Mouse (Mus musculus): ENCODE results near the gene Pcdh20.

The Pcdh20 gene

DNA sequence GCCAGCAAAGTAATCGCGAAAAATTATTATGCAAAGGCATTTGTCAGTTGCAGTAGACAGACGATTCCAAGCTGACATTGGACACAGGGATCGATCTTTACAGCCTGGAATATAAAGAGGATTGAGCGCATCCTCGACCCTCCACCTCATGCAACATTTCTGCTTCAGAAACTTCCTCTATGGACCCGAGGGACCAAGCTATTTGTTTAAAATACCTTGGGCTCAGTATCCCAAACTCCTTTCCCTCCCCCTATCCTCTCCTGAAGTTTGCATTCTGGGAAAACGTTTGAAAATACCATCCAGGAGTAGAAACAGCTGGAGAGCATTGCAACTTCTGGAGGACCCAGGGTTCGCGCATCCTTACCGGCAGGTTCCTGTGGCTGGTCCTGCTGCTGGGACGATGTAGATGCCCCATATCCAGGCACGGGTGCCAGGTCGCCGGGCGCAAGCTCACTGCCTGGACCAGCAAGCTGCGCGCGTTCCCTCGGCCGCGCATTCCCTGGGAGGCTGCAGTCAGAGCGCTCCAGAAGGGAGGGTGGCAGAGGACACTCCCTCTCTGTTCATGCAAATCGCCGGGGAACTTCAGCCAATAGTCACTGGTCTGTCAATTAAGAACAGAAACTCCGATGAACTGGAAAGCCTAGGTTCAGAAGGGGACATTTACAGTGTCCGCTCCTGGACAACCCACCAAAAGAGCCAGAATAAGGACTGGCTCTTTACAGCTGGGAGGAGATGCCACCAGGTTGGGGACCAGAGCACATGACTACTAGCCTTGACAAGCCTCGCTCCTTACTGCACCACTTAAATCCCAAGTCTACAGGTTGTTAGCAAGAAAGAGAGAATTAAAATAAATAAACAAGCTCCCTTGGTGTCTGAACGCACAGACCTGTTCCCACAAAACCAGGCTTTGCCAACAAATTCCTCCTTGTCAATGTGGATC is at the start of gene Pcdh20:
Pcdh20 (minus strand) TSS at position 902 of the 940 bp plus-strand sequence.
- no peak for DNase-seq (ENCODE audit: low spot score)

DNA sequence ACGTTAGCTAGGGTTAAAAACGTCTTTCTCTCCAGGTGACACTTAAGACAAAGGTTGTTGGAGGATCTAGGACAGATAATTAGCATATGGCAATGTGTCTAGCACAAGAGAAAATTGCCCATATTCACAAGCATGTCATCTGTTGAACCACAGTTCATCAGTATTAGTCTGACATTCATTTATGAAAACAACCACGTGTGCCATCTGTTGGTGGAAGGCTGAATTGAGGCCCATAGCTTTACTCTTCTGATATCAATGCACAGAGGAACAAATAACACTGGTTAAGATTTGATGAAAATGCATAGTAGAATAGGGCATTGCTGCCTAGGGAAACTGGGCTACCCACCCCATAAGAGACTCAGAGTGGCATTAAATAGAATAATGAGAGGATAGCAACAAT is 8.7 kb upstream of the Pcdh20 start:
- no peak for DNase-seq (ENCODE audit: low spot score)

DNA sequence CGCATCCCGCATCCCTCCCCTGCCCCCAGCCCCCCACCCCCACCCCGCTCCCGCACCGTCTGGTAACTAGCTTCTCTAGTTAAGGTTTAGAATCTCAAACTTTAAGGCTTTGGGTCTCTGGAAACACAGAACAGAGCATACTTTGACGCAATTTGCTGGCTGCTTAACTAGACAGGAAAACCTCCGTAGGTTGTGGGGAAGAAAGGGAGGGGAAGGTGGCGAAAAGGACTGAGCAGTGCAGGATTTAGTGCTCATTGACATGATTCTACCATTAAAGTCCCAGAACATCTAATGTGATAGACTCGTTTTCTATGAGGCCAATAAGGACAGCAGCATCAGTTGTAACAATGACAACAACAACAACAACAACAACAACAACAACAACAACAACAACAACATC is 1.2 kb downstream of the Pcdh20 start:
- DNase-seq (ENCODE audit: low spot score): no peak

DNA sequence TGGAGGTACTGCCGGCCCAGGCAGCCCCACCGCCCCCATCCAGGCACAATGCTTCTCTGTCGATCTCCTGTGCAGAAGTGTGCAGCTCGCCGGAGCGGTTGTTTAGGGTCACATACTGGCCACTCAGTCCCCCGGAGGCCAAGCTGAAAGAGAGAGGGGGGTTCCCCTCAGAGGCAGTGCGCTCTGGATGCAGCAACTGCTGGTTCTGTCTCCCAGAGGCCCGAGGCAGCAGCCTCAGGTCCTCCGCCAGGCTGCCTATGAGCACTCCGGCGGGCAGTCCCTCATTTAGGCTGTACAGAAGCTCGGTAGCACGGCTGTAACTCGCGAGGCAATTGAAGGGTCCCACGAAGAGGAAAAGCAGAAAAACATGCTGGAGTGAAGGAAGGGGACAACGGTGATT is 1.8 kb downstream of the Pcdh20 start:
- no peak for DNase-seq (ENCODE audit: low spot score)

DNA sequence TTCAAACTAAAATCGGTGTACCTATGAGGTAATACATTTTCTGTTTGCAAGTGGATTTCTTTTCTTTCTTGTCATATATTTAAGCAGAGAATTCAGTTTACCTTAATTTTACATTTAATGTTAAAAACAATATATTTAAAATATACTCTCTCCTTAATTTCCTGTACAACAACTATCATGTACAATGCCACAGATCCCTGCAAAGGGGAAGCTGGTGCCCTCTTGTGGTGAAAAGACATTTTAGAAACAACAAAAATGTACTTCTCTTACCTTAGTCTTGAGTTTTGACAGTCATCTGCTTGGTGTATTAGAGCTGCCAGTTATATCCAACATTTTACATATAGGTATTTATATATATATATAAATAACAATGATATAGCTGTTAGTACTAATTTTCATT is 4.8 kb downstream of the Pcdh20 start:
- DNase-seq (ENCODE audit: low spot score): no peak

DNA sequence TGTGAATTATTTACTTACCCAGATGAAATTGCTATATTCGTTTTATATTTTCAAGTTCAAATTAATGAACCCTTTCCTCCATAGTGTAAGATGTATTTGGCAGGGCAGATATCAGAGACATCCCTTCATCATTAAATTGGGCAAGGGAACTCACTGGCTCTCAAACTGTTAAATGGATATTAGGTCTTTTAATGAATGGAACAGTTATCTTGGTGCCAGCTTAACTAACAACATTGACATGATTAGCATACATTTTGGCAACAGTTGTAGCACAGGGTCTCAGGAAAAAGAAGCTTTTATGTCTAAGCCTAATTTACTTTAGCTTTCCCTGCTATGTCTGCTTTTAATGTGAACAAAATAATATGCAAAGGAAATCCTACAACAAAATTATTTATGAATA is 6.8 kb downstream of the Pcdh20 start:
- DNase-seq (ENCODE audit: low spot score): no peak

DNA sequence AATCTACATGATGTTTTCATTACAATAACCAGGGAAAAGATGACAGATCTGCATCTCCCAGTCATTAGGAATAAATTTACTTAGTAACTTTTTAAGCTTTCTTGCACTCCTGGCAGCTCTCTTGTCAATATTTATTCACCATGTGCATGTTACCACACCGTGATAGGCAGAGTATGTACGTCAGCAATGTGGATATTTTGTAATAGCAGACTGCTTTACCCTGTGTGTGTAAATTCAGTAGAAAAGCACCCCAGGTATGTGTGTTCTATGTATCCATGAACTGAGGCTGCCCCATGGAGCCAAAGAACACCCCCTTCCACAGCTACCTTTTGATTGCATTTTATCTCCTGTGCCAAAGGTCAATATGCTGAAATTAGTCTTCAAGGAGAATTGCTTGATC is 7.8 kb downstream of the Pcdh20 start:
- no peak for DNase-seq (ENCODE audit: low spot score)

DNA sequence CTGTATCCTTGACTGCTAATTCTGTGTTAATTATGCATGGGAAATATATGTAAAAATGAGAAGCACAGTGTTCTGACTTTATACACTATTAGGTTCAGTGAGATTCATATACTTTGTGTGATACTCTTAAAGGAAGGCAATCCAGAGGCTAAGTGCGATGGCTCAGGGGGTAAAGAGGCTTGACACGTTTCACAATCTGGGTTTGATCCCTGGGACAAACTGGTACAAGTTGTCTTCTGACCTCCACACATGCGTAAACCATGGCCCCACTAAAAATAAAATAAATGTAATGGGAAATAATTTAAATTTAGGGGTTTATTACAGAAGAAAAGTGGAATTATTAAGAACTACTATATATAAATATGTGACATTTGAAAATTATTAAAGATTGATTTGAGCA is 8.3 kb downstream of the Pcdh20 start:
- no peak for DNase-seq (ENCODE audit: low spot score)

DNA sequence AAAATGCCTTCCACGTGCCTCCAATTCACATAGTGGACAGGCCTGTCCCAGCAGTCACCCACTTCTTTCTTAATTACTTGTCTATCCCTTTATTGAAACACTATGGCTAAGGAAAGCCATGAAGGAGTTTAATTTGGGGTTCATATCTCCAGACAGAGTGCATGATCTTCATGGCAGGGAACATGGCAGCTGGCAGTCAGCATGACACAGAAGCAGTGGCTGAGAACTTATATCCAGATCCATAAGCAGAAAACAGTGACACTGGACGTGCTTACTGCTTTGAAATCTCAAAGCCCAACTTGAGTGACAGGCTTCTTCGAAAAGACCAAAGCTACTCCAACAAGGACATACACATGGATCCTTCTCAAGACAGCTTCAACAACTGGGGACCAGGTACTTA is 10.5 kb downstream of the Pcdh20 start:
- no peak for DNase-seq (ENCODE audit: low spot score)

DNA sequence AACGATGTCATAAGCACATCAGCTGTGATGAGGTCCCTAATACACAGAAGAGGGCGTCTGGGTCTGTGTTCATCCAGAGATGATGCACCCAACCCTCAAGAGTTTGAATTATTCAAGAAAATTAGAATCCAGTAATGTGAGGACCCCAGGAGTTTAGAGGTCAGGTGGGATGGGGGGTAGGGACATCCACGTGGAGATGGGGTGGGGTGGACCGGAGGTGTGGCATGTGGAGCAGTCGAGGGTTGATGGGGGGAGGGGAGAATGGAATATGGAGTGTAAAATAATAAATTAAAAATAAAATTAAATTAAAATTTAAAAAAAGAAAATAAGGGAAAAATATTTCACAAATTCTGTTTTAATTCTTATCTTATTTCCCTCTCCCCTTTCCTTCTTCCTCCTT is 27.9 kb downstream of the Pcdh20 start:
- DNase-seq (ENCODE audit: low spot score): no peak

DNA sequence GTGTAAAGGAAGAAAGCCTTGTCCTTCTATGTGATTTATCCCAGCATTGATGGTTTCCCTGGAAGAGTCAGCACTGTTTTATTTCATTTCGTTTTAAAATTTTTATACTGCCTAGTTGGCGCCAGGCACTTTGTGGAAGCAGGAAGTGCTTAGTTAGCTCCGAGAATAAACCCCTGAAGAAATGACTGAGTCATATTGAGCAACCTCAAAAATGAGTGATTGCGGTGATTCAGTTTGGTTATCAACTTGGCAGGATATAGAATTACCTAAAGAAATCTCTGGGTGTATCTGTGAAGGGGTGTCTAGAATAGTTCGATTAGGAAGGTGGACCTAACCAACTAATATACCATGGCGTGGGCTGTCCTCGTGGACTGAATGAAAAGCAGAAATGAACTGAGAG is 41.8 kb downstream of the Pcdh20 start:
- no peak for DNase-seq (ENCODE audit: low spot score)

DNA sequence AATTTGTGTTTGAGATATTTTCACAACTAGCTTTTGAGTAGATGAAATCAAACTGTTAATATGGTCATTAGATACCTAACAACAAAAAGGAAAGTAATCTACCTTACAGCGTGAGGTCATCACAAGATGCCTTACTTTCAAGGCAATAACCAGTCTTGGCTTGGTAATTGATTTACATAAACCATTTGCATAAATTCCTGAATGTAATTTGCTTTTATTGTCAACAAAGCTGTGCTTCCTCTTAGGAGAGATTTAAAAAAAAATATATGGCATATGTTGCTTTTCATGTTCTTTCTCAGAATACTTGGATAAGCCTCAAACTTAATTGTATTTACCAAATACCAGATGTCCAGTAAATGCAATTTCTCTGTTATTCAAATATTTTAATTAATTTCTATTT is 43.8 kb downstream of the Pcdh20 start:
- DNase-seq (ENCODE audit: low spot score): no peak

Measured in c-Kit-positive CD71-positive TER-119-positive erythroid progenitor cells, embryonic 14.5 days (primary cell).